Comparison of ENCODE assay signal across 15 mouse cellular contexts in genomic region chr14:34623531-34624210, GRCm38 (mm10). TPM values are rescaled to one million over a fixed set of nuclear protein-coding genes. Genes with fewer than 3 reads are reported as not detected.
A peak's percentile ranks its signal among the peaks of the same experiment; 100 is the strongest.
DNase-seq lines count a peak whose midpoint lies in the region; ATAC-seq and TF ChIP-seq lines count a peak whose summit lies in the region.
"Had no signal": no experiment of that assay in that cellular context is flagged by ENCODE, and none has a peak within 500 bp of the region (broad histone marks: within the 10 kb centered on the region; RNA-seq: fewer than 3 reads in every experiment).

No protein-coding gene starts in this region.

- H3K36me3 ChIP-seq in heart, embryonic 11.5 days (ENCODE audit: control insufficient read depth, insufficient read depth, low read length), result no peaks in the 10 kb centered on the region
- H3K36me3 ChIP-seq in small intestine, adult 2 months (ENCODE audit: control insufficient read depth, insufficient read depth, low read length), result no peaks in the 10 kb centered on the region
- no peaks in the 10 kb centered on the region for H3K36me3 ChIP-seq in midbrain, embryonic 13.5 days
- H3K36me3 ChIP-seq: midbrain, embryonic 12.5 days had no signal

- no peak overlapping the region; the same call in 1 of the 2 replicates for H3K27ac ChIP-seq in heart, embryonic 11.5 days (ENCODE audit: low read depth, low read length)
- peak overlapping the region; percentile 85 for H3K27ac ChIP-seq in small intestine, adult 2 months (ENCODE audit: insufficient read depth, low read depth, low read length)
- H3K27ac ChIP-seq in midbrain, embryonic 13.5 days, result no peak overlapping the region
- H3K27ac ChIP-seq: layer of hippocampus, adult 2 months; midbrain, embryonic 12.5 days had no signal

- H3K4me1 ChIP-seq in heart, embryonic 11.5 days (ENCODE audit: control insufficient read depth, insufficient read depth, low read length), result peaks cover 3% of the 10 kb centered on the region; the same call in 1 of the 2 replicates
- H3K4me1 ChIP-seq in small intestine, adult 2 months (ENCODE audit: control insufficient read depth, insufficient read depth, insufficient read length, low read length), result peaks cover 12% of the 10 kb centered on the region; the same call in 1 of the 2 replicates
- no peaks in the 10 kb centered on the region for H3K4me1 ChIP-seq in midbrain, embryonic 13.5 days (replicated peaks)
- H3K4me1 ChIP-seq: midbrain, embryonic 12.5 days had no signal

- TF ChIP-seq CTCF in small intestine, adult 2 months (IDR thresholded peaks at IDR 0.05; ENCODE audit: extremely low read depth, insufficient read length, insufficient replicate concordance, low read depth, low read length), result no peak

- ATAC-seq in heart, embryonic 11.5 days (replicated peaks; ENCODE audit: insufficient number of reproducible peaks, low FRiP score, low TSS enrichment), result 0 out of 2 replicates have a peak, but pooled peaks have one; percentile 35
- peak; percentile 31 for ATAC-seq in granulocyte monocyte progenitor cell, adult 5-6 weeks (replicated peaks; ENCODE audit: poor library complexity, severe bottlenecking)
- ATAC-seq in midbrain, embryonic 13.5 days, result no peak
- ATAC-seq: hindbrain, embryonic 16.5 days had no signal

- intact Hi-C loops in heart, postnatal 25 days (cut with DNase I), result no loop called here

- no peak for TF ChIP-seq POLR2A in small intestine, adult 2 months (IDR thresholded peaks at IDR 0.05; ENCODE audit: low read depth, low read length)

- no peak overlapping the region for H3K9ac ChIP-seq in heart, embryonic 11.5 days (ENCODE audit: low read depth, low read length)
- no peak overlapping the region for H3K9ac ChIP-seq in midbrain, embryonic 13.5 days (replicated peaks)
- H3K9ac ChIP-seq: midbrain, embryonic 12.5 days had no signal

- no peak overlapping the region for H3K4me3 ChIP-seq in heart, embryonic 11.5 days (ENCODE audit: low read depth, low read length)
- H3K4me3 ChIP-seq in small intestine, adult 2 months (ENCODE audit: low read depth, low read length), result peak overlapping the region; percentile 31
- H3K4me3 ChIP-seq in midbrain, embryonic 13.5 days (replicated peaks), result no peak overlapping the region
- H3K4me3 ChIP-seq: layer of hippocampus, adult 2 months; midbrain, embryonic 12.5 days had no signal

- peak overlapping the region; percentile 47 for H3K4me2 ChIP-seq in heart, embryonic 11.5 days
- no peak overlapping the region for H3K4me2 ChIP-seq in midbrain, embryonic 13.5 days (replicated peaks)
- H3K4me2 ChIP-seq: midbrain, embryonic 12.5 days had no signal

- WGBS in heart, embryonic 11.5 days (ENCODE audit: insufficient replicate concordance), result 34% methylated on average over 16 of the region's 16 CpGs
- 18% methylated on average over 16 of the region's 16 CpGs for WGBS in small intestine, adult 2 months
- WGBS in midbrain, embryonic 13.5 days, result 90% methylated on average over 16 of the region's 16 CpGs

- no peak for DNase-seq in heart, postnatal 25 days (ENCODE audit: low spot score)
- peak; percentile 60 to 71 for DNase-seq in spleen, postnatal 4 days (ENCODE audit: low spot score in 2 of 2)
- no peak for DNase-seq in spleen, adult 18-20 months
- DNase-seq in layer of hippocampus, postnatal 36 days, result no peak
- DNase-seq: cerebellum, adult 11 months; kidney, adult 9 months; right cerebral cortex, adult 18-20 months had no signal

- H3K9me3 ChIP-seq in heart, embryonic 11.5 days (replicated peaks; ENCODE audit: control insufficient read depth, low read length), result no peaks in the 10 kb centered on the region
- H3K9me3 ChIP-seq in midbrain, embryonic 13.5 days, result no peaks in the 10 kb centered on the region
- H3K9me3 ChIP-seq: midbrain, embryonic 12.5 days had no signal

- no peaks in the 10 kb centered on the region for H3K27me3 ChIP-seq in heart, embryonic 11.5 days (ENCODE audit: control insufficient read depth, insufficient read depth, low read length)
- no peaks in the 10 kb centered on the region for H3K27me3 ChIP-seq in small intestine, adult 2 months (ENCODE audit: control insufficient read depth, insufficient read depth, low read length)
- no peaks in the 10 kb centered on the region for H3K27me3 ChIP-seq in midbrain, embryonic 13.5 days

RNA-seq across cellular contexts. Expression of gene Opn4, which starts 23.7 kb away (rescaled TPM):
- polyA plus RNA-seq in heart, embryonic 11.5 days (2014; fragmentation: Nextera tagmentation; extraction: Ambion mirVana), result 4.1 and 4.2 TPM in 2 replicates
- total RNA-seq in heart, postnatal 25 days (2021), result 1 to 10 TPM; 2.6 to 2.9 TPM
- total RNA-seq in granulocyte monocyte progenitor cell, adult 5-6 weeks (2014; fragmentation: Nextera tagmentation), result not detected in 2 replicates
- not detected in 2 replicates for total RNA-seq in granulocyte monocyte progenitor cell, adult 5-6 weeks (2017)
- polyA plus RNA-seq in small intestine, adult 2 months (2012; rRNA removed), result not detected in 2 replicates
- total RNA-seq in layer of hippocampus, postnatal 36 days (2021), result not detected
- 0.16 TPM in 1 of 2 replicates, not detected in the other for polyA plus RNA-seq in midbrain, embryonic 13.5 days (2015; fragmentation: Nextera tagmentation; extraction: Ambion mirVana)
- total RNA-seq: layer of hippocampus, adult 2 months; left cerebral cortex, postnatal 10 days had no signal
- polyA plus RNA-seq: hindbrain, embryonic 16.5 days; midbrain, embryonic 12.5 days had no signal

RNA-seq across cellular contexts. Expression of gene Ldb3, which starts 35.2 kb away (rescaled TPM):
- 221 and 225 TPM in 2 replicates for polyA plus RNA-seq in heart, embryonic 11.5 days (2014; fragmentation: Nextera tagmentation; extraction: Ambion mirVana)
- total RNA-seq in heart, postnatal 25 days (2021), result 1,000 to 10,000 TPM; 1,007 to 1,096 TPM
- total RNA-seq in granulocyte monocyte progenitor cell, adult 5-6 weeks (2014; fragmentation: Nextera tagmentation), result not detected in 2 replicates
- not detected in 2 replicates for total RNA-seq in granulocyte monocyte progenitor cell, adult 5-6 weeks (2017)
- 29.9 and 102 TPM in 2 replicates for polyA plus RNA-seq in small intestine, adult 2 months (2012; rRNA removed)
- total RNA-seq in layer of hippocampus, postnatal 36 days (2021), result 1 to 10 TPM; 3.4 to 4.0 TPM
- 0.11 and 0.32 TPM in 2 replicates for polyA plus RNA-seq in midbrain, embryonic 13.5 days (2015; fragmentation: Nextera tagmentation; extraction: Ambion mirVana)

RNA-seq across cellular contexts. Expression of gene Wapl, which starts 50.1 kb away (rescaled TPM):
- polyA plus RNA-seq in heart, embryonic 11.5 days (2014; fragmentation: Nextera tagmentation; extraction: Ambion mirVana), result 22.2 and 23.7 TPM in 2 replicates
- 10 to 100 TPM; 32.8 to 36.0 TPM for total RNA-seq in heart, postnatal 25 days (2021)
- total RNA-seq in granulocyte monocyte progenitor cell, adult 5-6 weeks (2014; fragmentation: Nextera tagmentation), result 56.4 and 57.8 TPM in 2 replicates
- total RNA-seq in granulocyte monocyte progenitor cell, adult 5-6 weeks (2017), result 101 and 111 TPM in 2 replicates
- polyA plus RNA-seq in small intestine, adult 2 months (2012; rRNA removed), result 2.1 and 6.0 TPM in 2 replicates
- total RNA-seq in layer of hippocampus, postnatal 36 days (2021), result 10 to 100 TPM; 54.3 to 54.6 TPM
- polyA plus RNA-seq in midbrain, embryonic 13.5 days (2015; fragmentation: Nextera tagmentation; extraction: Ambion mirVana), result 20.8 and 22.5 TPM in 2 replicates

Comparison
In these comparisons a context has a peak if more than half of its experiments do, and no peak if none do; other contexts are left out.
1. DNase-seq: peak in spleen, postnatal 4 days (2 of 2); none in heart, postnatal 25 days (single experiment), spleen, adult 18-20 months (0 of 2) and layer of hippocampus, postnatal 36 days (0 of 2).
2. RNA of gene Ldb3, which starts 35.2 kb away (total RNA-seq): 1,007 to 1,096 TPM in heart, postnatal 25 days; 3.4 to 4.0 TPM in layer of hippocampus, postnatal 36 days and not detected in granulocyte monocyte progenitor cell, adult 5-6 weeks; every median in the first group is over 100 times any median in the second.